Mouse (Mus musculus): ENCODE measurements around the gene AK157302. TPM values are rescaled to one million over a fixed set of nuclear protein-coding genes. Genes with fewer than 3 reads are reported as not detected.

AK157302 gene
- 4.5 TPM for polyA plus RNA-seq (2014; fragmentation: Illumina TruSeq; extraction: RNeasy Lipid Tissue Mini Kit (QIAGEN cat#74804); ENCODE audit: low read depth, low replicate concordance)

DNA sequence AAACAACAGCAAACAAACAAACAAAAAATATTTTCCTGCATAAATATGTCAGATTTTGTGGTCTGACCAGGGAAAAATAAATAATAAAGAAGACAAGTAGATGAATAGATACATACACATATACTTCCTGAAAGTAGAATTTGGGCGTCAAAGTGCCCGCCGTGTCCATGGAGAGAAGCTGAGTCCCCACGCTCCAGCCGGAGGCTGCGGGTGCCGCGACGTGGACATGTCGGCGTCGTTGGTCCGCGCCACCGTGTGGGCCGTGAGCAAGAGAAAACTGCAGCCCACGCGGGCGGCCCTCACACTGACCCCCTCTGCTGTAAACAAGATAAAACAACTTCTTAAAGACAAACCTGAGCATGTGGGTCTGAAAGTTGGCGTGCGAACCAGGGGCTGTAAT lies at the start of gene AK157302:
AK157302 (plus strand) TSS at position 144 of the 400 bp plus-strand sequence.

DNA sequence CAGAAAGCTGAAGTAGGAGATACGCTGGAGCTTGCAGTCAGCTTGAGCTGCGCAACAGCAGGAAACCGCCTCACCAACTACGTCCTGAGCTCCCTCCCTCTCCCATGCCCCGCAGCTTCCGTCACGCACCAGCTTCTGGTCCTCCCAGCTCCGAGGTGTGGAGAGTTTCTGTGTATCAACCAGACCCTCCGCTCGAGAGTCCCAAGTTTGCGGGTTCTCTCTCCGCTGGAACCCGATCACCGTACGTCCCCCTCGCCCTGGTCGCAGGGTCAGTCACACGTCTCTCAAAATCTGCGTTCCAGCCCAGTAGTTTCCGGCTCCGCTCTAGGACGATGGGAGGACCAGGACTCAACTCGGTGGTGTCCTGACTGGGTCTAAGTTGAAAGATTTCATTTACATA lies 41.6 kb upstream of the AK157302 start, which contains the start of gene Zscan26:
Zscan26 (minus strand) TSS at position 282 of the 400 bp plus-strand sequence.

DNA sequence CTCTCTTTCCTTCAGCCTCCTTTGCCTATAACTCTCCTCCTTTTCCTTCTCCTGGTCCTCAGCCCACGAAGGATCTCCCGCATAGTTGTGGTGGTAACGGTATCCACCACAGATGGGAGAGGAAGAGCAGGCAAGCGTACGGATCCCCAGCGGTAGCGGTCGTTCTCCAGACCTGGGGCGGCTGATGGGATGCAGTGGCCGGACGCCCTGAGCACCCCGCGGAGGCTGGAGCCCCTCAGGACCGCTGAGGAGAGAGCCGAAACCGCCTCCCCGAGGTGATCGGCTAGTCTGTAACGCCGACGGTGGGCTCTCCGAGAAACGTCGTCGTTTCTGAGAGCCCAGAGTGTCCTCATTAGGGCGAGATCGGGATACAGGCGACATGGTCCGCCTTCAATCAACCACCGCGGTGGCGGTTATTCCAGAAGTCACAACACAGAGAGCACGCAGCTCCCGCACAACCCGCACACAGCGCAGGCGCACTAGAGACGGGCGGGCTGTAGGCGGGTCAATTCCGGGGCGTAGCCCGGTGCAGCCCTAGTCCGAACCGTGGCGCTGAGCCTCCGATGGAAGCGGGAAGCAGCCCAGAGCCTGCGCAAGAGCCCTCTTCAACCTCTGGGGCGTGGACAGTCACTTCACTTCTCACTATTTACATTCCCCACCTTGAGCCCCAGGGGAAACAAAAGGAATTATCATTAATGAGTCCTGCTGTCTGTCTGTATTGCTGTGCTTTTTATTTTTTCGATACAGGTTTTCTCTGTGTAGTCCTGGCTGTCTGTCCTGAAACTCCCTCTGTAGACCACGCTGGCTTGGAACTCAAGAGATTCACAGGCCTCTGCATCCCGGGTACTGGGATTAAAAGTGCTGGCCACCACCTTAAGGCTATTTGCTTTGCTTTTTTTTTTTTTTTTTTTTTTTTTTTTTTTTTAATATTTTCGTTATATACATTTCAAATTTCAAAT lies 26.7 kb upstream of the AK157302 start, which contains the start of gene Nkapl:
Nkapl (minus strand) TSS at position 449 of the 959 bp plus-strand sequence.

DNA sequence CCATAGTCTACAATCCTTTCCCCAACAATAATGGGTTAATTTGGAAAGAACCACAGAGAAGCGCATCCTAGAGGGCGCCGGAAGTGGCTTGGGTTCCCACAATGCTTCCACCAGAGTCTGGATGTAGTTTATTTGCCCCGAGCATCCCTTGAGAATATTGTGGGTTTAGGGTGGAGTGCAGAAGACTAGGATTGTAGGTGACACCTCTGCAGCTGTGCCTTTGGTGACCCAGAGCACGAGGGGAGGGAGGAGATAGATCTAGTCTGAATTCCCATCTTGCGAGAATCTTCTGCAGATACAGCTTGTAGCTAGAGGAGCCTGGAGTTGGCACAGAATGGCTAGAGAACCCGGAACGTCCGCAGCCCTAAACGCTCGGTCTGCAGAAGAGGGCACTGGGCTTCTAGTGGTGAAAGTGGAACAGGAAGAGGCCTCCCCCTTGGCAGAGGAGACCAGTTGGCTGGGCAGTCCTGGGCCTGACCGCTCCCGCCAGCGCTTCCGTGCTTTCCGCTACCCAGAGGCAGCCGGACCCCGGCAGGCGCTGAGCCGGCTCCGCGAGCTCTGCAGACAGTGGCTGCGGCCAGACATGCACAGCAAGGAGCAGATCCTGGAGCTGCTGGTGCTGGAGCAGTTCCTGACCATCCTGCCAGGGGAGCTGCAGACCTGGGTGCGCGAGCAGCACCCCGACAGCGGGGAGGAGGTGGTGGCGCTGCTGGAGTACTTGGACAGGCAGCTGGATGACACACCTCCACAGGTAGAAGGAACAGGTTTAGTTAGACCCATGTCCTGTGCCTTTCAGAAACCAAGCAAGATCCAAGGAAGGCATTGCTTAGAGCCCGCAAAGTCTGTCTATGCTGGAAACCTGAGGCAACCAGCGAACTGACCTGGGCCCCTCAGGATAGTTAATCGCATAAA lies 16.0 kb upstream of the AK157302 start, which contains the start of the genes Zkscan4 and Gm10065:
Zkscan4 (plus strand) TSS at position 149 of the 912 bp plus-strand sequence.
Gm10065 (minus strand) TSS at position 683 of the 912 bp plus-strand sequence.

DNA sequence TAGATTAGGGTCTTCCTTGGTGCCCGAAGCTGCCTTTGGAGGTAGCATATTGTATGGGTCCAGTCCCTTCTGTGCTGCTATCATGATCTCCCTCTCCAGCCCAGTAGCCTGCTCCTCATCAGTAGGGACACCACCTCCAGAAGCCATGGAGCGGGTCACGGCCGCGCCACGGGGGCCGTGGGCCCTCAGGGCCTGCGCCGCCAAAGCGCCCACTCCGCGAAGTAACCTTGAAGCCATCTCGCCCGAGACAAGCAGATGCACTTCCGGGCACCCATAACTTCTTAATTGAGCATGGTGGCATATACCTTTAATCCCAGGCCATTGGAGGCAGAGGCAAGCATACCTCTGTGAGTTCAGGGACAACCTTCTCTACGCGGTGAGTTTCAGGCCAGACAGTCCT lies 6.2 kb downstream of the AK157302 start, which contains the start of gene Gm11273:
Gm11273 (minus strand) TSS at position 237 of the 400 bp plus-strand sequence.

DNA sequence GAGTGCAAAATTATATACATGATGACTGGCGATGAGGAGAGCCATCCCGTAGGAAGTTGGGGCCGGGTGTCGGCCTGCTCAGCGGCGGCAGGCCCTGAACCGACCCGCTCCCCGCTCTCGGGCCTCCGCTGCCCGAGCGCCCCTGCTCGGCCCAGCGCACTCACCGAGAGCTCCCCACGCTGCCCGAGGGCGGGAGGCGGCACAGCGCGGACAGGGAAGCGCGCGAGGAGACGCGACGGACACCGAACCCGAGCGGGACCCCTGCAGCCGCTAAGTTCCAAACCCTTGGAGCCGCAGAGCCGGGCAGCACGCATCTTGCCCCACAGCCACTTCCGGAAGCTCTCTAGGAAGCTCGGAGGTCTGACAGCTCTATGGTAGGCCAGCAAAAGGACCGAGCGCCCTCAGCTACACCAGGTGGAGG lies 35.8 kb downstream of the AK157302 start, which contains the start of gene Zkscan8:
Zkscan8 (minus strand) TSS at position 340 of the 421 bp plus-strand sequence.

DNA sequence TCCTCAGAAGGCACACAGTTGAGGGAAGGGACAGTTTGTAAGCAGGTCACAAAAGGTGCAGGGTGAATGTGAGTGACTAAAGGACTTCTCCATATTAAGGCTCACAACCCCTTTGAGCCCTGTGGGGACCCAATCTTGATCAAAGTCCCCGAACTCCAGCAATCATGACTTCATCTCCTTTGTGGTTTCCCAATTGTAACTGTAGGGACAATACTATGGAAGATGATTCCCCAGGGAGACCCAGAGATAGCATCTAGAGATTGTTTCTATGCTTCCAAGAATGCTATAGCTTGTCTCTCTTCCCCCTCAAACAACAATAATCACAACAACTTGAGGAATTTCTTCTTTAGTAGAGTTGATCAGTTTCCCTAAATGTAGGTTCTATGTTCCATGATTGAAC lies 47.7 kb downstream of the AK157302 start, which contains the start of gene Olfr1366:
Olfr1366 (minus strand) TSS at position 101 of the 400 bp plus-strand sequence.

Other genes starting within 250 kb of the AK157302 start
- gene Gpx5, start 202.5 kb upstream of the AK157302 start, polyA plus RNA-seq (2014; fragmentation: Illumina TruSeq; extraction: RNeasy Lipid Tissue Mini Kit (QIAGEN cat#74804); ENCODE audit: low read depth, low replicate concordance), result 1.3 TPM
- gene Gpx6, start 183.1 kb upstream of the AK157302 start, polyA plus RNA-seq (2014; fragmentation: Illumina TruSeq; extraction: RNeasy Lipid Tissue Mini Kit (QIAGEN cat#74804); ENCODE audit: low read depth, low replicate concordance), result not detected
- not detected for gene Olfr1367, start 148.3 kb upstream of the AK157302 start, polyA plus RNA-seq (2014; fragmentation: Illumina TruSeq; extraction: RNeasy Lipid Tissue Mini Kit (QIAGEN cat#74804); ENCODE audit: low read depth, low replicate concordance)
- gene Zscan12, start 132.4 kb upstream of the AK157302 start, polyA plus RNA-seq (2014; fragmentation: Illumina TruSeq; extraction: RNeasy Lipid Tissue Mini Kit (QIAGEN cat#74804); ENCODE audit: low read depth, low replicate concordance), result 10.0 TPM
- 121 TPM for gene Zkscan3, start 92.5 kb upstream of the AK157302 start, polyA plus RNA-seq (2014; fragmentation: Illumina TruSeq; extraction: RNeasy Lipid Tissue Mini Kit (QIAGEN cat#74804); ENCODE audit: low read depth, low replicate concordance)
- 3.1 TPM for gene Pgbd1, start 54.2 kb upstream of the AK157302 start, polyA plus RNA-seq (2014; fragmentation: Illumina TruSeq; extraction: RNeasy Lipid Tissue Mini Kit (QIAGEN cat#74804); ENCODE audit: low read depth, low replicate concordance)
- 116 TPM for gene Zscan26, start 41.5 kb upstream of the AK157302 start, polyA plus RNA-seq (2014; fragmentation: Illumina TruSeq; extraction: RNeasy Lipid Tissue Mini Kit (QIAGEN cat#74804); ENCODE audit: low read depth, low replicate concordance)
- 0.50 TPM for gene Nkapl, start 26.7 kb upstream of the AK157302 start, polyA plus RNA-seq (2014; fragmentation: Illumina TruSeq; extraction: RNeasy Lipid Tissue Mini Kit (QIAGEN cat#74804); ENCODE audit: low read depth, low replicate concordance)
- gene Zkscan4, start 16.3 kb upstream of the AK157302 start, polyA plus RNA-seq (2014; fragmentation: Illumina TruSeq; extraction: RNeasy Lipid Tissue Mini Kit (QIAGEN cat#74804); ENCODE audit: low read depth, low replicate concordance), result 0.98 TPM
- gene Gm10065, start 15.8 kb upstream of the AK157302 start, polyA plus RNA-seq (2014; fragmentation: Illumina TruSeq; extraction: RNeasy Lipid Tissue Mini Kit (QIAGEN cat#74804); ENCODE audit: low read depth, low replicate concordance), result not detected
- gene Gm11273, start 6.2 kb downstream of the AK157302 start, polyA plus RNA-seq (2014; fragmentation: Illumina TruSeq; extraction: RNeasy Lipid Tissue Mini Kit (QIAGEN cat#74804); ENCODE audit: low read depth, low replicate concordance), result not detected
- 33.2 TPM for gene Zkscan8, start 35.9 kb downstream of the AK157302 start, polyA plus RNA-seq (2014; fragmentation: Illumina TruSeq; extraction: RNeasy Lipid Tissue Mini Kit (QIAGEN cat#74804); ENCODE audit: low read depth, low replicate concordance)
- gene Olfr1366, start 47.6 kb downstream of the AK157302 start, polyA plus RNA-seq (2014; fragmentation: Illumina TruSeq; extraction: RNeasy Lipid Tissue Mini Kit (QIAGEN cat#74804); ENCODE audit: low read depth, low replicate concordance), result not detected
- gene Olfr1535, start 64.7 kb downstream of the AK157302 start, polyA plus RNA-seq (2014; fragmentation: Illumina TruSeq; extraction: RNeasy Lipid Tissue Mini Kit (QIAGEN cat#74804); ENCODE audit: low read depth, low replicate concordance), result not detected
- gene Olfr1364, start 86.5 kb downstream of the AK157302 start, polyA plus RNA-seq (2014; fragmentation: Illumina TruSeq; extraction: RNeasy Lipid Tissue Mini Kit (QIAGEN cat#74804); ENCODE audit: low read depth, low replicate concordance), result not detected
- not detected for gene Olfr1362, start 118.8 kb downstream of the AK157302 start, polyA plus RNA-seq (2014; fragmentation: Illumina TruSeq; extraction: RNeasy Lipid Tissue Mini Kit (QIAGEN cat#74804); ENCODE audit: low read depth, low replicate concordance)
- gene Olfr11, start 147.3 kb downstream of the AK157302 start, polyA plus RNA-seq (2014; fragmentation: Illumina TruSeq; extraction: RNeasy Lipid Tissue Mini Kit (QIAGEN cat#74804); ENCODE audit: low read depth, low replicate concordance), result not detected
- gene Olfr1361, start 168.2 kb downstream of the AK157302 start, polyA plus RNA-seq (2014; fragmentation: Illumina TruSeq; extraction: RNeasy Lipid Tissue Mini Kit (QIAGEN cat#74804); ENCODE audit: low read depth, low replicate concordance), result not detected
- gene Olfr1360, start 182.2 kb downstream of the AK157302 start, polyA plus RNA-seq (2014; fragmentation: Illumina TruSeq; extraction: RNeasy Lipid Tissue Mini Kit (QIAGEN cat#74804); ENCODE audit: low read depth, low replicate concordance), result not detected
- not detected for gene Olfr1359, start 202.9 kb downstream of the AK157302 start, polyA plus RNA-seq (2014; fragmentation: Illumina TruSeq; extraction: RNeasy Lipid Tissue Mini Kit (QIAGEN cat#74804); ENCODE audit: low read depth, low replicate concordance)
- not detected for gene Hist1h2bl, start 220.9 kb downstream of the AK157302 start, polyA plus RNA-seq (2014; fragmentation: Illumina TruSeq; extraction: RNeasy Lipid Tissue Mini Kit (QIAGEN cat#74804); ENCODE audit: low read depth, low replicate concordance)
- gene Hist1h2ai, start 221.2 kb downstream of the AK157302 start, polyA plus RNA-seq (2014; fragmentation: Illumina TruSeq; extraction: RNeasy Lipid Tissue Mini Kit (QIAGEN cat#74804); ENCODE audit: low read depth, low replicate concordance), result not detected
- gene Hist1h3h, start 222.4 kb downstream of the AK157302 start, polyA plus RNA-seq (2014; fragmentation: Illumina TruSeq; extraction: RNeasy Lipid Tissue Mini Kit (QIAGEN cat#74804); ENCODE audit: low read depth, low replicate concordance), result not detected
- gene Hist1h2bm, start 226.8 kb downstream of the AK157302 start, polyA plus RNA-seq (2014; fragmentation: Illumina TruSeq; extraction: RNeasy Lipid Tissue Mini Kit (QIAGEN cat#74804); ENCODE audit: low read depth, low replicate concordance), result not detected
- 4.2 TPM for gene Hist1h4j, start 239.8 kb downstream of the AK157302 start, polyA plus RNA-seq (2014; fragmentation: Illumina TruSeq; extraction: RNeasy Lipid Tissue Mini Kit (QIAGEN cat#74804); ENCODE audit: low read depth, low replicate concordance)